Mouse (Mus musculus) right cerebral cortex, adult 2 months (tissue): ENCODE measurements around the gene Chek1.

ENCODE experiments used
- DNase-seq, 2 experiments: peaks; one replicate each; pipeline ENCODE4 v3.0.0; 2021 to 2022; ENCODE audit warnings: low spot score in 2 of 2

The Chek1 gene

DNA sequence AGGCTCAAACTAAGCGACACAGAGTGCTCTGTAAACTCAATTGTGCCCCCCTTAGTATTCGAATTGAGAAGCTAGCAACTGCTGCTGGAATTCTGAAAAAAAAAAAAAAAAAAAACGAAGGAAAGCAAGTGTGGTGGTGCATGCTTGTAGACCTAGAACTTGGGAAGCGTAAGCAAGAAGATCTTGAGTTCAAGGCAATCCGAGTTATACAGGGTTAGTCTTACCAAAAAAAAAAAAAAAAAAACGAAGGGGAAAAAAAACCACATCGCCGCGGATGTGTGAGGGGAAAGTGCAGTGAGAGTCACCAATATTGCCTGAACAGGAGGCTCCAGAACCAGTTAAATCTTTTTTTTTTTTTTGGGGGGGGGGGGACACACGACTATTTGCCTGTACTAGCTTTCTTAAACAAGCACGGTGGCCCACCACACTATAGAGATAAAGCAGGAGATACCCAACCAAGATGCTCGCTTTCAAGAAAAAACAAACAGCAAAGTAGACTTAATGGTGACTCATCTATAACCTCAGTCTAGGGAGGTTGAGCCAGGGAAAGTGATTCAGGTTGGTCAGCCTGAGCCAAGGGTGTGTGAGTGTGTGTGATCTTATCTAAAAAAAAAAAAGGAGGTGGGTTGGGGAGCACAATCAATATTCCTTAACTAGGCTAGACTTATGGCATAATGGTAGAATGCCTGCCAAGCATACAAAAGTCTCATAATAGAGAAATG, at the start of gene Chek1:
Chek1 (minus strand) TSS at position 32 of the 722 bp plus-strand sequence.
- no peak for DNase-seq

- DNase-seq: no peak
Observed at GRCm38 (mm10) chr9:36769048-36769413, 42.2 kb upstream of the Chek1 start.

DNA sequence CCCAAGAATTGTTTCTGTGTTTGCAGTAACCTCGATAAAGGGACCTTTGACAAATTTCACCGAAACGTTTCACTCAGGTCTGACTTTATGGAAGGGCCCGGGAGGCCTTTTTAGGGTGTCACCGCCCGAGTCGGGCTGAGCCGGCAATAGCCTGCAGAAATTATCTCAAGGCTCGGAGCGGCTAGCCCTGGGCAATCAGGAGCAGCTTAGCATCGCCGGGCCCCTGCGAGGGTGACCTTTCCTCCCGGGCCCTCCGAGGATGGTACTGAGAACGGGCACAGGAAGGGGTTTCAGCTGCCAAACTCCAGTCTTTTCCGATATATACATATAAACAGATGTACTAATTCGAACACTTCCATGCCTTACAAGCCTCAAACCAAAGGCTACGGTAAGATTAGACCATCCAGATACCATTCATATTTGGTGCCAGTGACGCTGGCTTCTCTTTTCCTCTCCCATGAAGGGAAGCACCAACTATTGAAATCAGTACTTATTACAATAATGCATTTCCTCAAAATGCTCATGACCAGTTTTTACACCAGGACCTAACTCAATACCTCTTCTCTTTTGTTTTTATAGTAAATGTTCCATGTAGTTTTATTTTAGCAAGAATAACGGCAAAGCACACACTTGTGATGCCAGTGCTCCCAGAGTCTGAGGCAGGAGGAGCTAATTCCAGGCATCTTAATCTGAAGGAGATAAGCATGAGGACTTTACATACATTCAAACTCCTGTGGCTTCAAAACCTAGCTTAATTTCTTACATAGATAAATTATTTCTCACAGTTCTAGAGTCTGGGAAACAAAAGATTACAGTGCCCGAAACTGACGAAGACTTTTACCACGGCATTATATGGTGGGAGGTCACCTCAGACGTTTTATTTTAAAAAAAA, 41.5 kb upstream of the Chek1 start:
- peak; percentile 53 to 67 for DNase-seq

DNA sequence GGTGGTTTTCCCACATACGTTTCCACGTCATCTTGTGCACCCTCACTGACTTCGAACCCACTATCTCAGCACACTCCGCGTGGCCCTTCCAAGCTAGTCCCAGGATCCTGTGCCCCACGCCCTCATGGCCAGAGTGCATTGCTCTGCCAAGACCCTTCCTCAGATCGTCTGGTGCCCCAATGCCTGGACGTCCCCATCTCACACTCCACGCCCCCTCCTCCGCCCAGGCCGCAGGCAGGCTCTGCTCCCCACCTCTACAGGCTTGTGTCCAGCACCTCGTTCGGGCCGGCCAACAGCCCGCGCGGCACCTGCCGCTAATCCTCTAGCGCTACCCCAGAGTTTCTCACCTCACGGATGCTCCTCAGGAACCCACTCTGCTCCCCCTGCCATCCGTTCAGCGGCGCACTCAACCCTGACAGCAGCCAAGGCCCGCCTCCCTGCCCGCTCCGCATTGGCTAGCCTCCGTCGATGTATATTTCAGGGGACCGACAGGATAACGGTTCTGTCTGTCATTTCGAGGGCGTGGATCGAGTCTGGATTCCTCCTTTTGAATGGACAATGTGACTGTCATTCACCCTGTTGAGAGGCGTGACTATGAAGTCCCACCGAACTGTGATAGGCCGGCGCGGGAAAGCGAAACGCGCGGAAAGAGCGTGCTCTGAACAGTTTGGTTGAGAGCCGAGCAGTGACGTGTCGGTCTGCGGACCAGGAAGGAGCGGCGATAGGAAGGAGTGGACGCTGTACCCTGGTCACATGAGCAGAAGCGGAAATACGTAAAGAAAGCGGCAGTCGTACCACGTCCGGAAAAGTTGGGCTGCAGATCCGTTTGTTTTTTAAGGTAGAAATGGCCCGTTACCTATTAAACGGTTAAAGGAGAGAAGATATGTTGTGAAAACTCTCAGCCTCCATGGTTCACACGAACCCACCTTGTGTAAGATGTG, 40.6 kb upstream of the Chek1 start, which contains the start of gene Stt3a:
Stt3a (minus strand) TSS at position 477 of the 941 bp plus-strand sequence.
- peak; percentile 99 for DNase-seq

- DNase-seq: no peak
Observed at GRCm38 (mm10) chr9:36764378-36764777, 37.5 kb upstream of the Chek1 start.

GRCm38 (mm10) chr9:36726131-36727033, 483 bp downstream of the Chek1 start:
- DNase-seq: peak; percentile 95

- peak in 1 of 2 experiments; percentile 3 for DNase-seq
Observed at GRCm38 (mm10) chr9:36716624-36717023, 10.2 kb downstream of the Chek1 start.

DNA sequence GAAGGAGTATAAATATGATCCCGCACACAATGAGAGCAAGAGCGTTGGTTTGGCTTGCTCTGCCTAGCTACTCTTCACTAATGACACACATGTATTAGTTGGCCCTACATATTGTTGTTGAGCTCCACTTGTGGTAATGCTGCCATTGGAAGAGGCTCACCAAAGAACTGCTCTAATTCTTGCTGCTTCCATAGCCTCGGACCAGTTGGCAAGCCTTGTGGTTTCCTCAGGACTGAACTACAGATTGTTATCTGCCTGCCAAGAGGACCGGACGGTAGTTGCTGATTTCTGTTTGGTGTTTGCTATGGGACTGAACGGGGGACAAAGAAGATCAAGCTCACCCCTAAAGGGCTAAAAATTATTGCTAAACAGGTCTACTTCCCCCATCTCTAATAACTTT, 19.6 kb downstream of the Chek1 start:
- DNase-seq: no peak

GRCm38 (mm10) chr9:36705923-36706322, 20.9 kb downstream of the Chek1 start:
- no peak for DNase-seq

DNA sequence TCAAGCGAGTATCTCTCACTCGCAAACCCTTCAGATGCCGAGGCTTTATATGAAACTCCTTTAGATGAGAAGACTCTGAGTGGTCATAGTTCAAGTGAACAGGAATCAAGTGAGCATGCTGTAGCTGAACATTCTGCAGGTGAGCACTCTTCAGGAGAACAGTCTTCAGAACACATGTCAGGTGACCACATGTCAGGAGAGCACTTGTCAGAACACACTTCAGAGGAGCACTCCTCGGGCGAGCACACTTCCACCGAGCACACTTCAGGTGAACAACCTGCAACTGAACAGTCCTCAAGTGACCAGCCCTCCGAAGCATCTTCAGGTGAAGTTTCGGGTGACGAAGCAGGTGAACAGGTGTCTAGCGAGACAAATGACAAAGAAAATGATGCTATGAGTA, 32.6 kb downstream of the Chek1 start:
- no peak for DNase-seq

DNA sequence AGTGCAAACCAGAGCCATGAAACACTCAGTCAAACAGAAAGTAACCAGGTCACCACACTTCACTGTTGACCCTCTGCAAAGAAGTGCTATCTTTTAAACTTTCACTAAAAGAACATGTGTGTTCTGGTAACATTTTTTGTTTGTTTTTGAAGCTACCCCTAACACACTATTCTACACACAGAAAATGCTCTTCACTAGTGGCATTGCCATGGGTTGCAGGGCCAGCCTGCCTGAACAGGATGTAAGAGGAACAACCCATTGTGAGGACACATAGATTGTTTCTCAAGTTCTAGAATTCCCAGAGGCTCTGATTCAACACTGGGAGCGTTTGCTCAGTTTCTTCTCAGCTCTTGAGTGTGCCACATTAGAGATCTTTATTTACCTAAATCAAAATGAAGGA, 33.9 kb downstream of the Chek1 start, which contains the start of gene Acrv1:
Acrv1 (plus strand) TSS at position 301 of the 400 bp plus-strand sequence.
- no peak for DNase-seq

GRCm38 (mm10) chr9:36687329-36687728, 39.5 kb downstream of the Chek1 start:
- DNase-seq: peak; percentile 14 to 17

GRCm38 (mm10) chr9:36681424-36681823, 45.4 kb downstream of the Chek1 start:
- no peak for DNase-seq
